ENCODE assay signal across 11 mouse cellular contexts in the genomic region with DNA sequence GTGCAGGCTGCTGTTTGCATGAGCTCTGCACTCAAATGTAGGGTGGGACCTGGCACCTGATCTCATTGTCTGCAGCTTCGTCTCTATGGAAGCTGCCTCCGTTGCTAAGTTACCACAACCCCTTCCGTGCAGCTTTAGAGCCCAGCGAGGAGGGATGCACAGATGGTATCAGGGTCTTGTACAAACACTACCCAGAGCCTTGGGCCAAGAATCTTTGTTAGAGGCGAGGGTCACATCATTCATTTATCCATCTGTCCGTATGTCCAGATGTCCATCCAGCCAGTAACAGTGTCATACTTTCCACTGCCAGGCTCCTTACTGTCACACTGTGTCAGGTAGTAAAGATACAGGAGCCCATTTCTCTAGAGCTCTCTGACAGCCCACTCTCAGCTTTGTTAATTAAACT.
DNase-seq lines count a peak whose midpoint lies in the region; ATAC-seq lines count a peak whose summit lies in the region.
"Had no signal": no experiment of that assay in that cellular context is flagged by ENCODE, and none has a peak within 500 bp of the region (broad histone marks: within the 10 kb centered on the region; RNA-seq: fewer than 3 reads in every experiment).

No protein-coding gene starts in this region.

- WGBS in kidney, embryonic 14.5 days: 32% methylated on average over 6 of the region's 6 CpGs

- no peaks in the 10 kb centered on the region for H3K4me1 ChIP-seq in kidney, embryonic 14.5 days (ENCODE audit: control insufficient read depth, insufficient read depth, low read length)

- H3K4me3 ChIP-seq in kidney, embryonic 14.5 days (ENCODE audit: low read length): no peak overlapping the region
- H3K4me3 ChIP-seq: limb, embryonic 12.5 days; myocyte had no signal

- peak; percentile 82 for DNase-seq in brain, embryonic 18.5 days (ENCODE audit: low read depth, low spot score)
- DNase-seq in layer of hippocampus, postnatal 14 days (ENCODE audit: low spot score in 2 of 2): peak; percentile 55 to 71
- DNase-seq in neural tube, embryonic 10.5 days (ENCODE audit: extremely low spot score, low spot score): peak; percentile 28
- no peak for DNase-seq in Muller cell, postnatal 12 days (ENCODE audit: inconsistent ontology term)
- no peak for DNase-seq in thymus, postnatal 14 days
- DNase-seq in kidney, postnatal 25 days: no peak
- DNase-seq: thymus, adult 18-20 months had no signal

- H3K9me3 ChIP-seq in kidney, embryonic 14.5 days (ENCODE audit: control insufficient read depth, low read length): no peaks in the 10 kb centered on the region
- H3K9me3 ChIP-seq: limb, embryonic 12.5 days had no signal

- ATAC-seq in frontal cortex, adult (ENCODE audit: low TSS enrichment): peak; percentile 62; the same call in 1 of the 2 replicates
- ATAC-seq in kidney, embryonic 14.5 days (ENCODE audit: low FRiP score, low TSS enrichment): no peak

- H3K4me2 ChIP-seq in kidney, embryonic 14.5 days (replicated peaks; ENCODE audit: low read depth, low read length): no peak overlapping the region
- H3K4me2 ChIP-seq: limb, embryonic 12.5 days had no signal

- no peaks in the 10 kb centered on the region for H3K27me3 ChIP-seq in kidney, embryonic 14.5 days (ENCODE audit: control insufficient read depth, insufficient read depth, low read length)

- H3K27ac ChIP-seq in kidney, embryonic 14.5 days (ENCODE audit: low read depth, low read length): no peak overlapping the region
- H3K27ac ChIP-seq: limb, embryonic 12.5 days had no signal

- no peak overlapping the region for H3K9ac ChIP-seq in kidney, embryonic 14.5 days (ENCODE audit: low read depth, low read length)
- H3K9ac ChIP-seq: limb, embryonic 12.5 days had no signal

- no peaks in the 10 kb centered on the region for H3K36me3 ChIP-seq in kidney, embryonic 14.5 days (ENCODE audit: control insufficient read depth, insufficient read depth, low read length)
- H3K36me3 ChIP-seq: limb, embryonic 12.5 days had no signal

Comparison
In these comparisons a context has a peak if more than half of its experiments do, and no peak if none do; other contexts are left out.
1. DNase-seq: peak in brain, embryonic 18.5 days (single experiment), layer of hippocampus, postnatal 14 days (2 of 2) and neural tube, embryonic 10.5 days (single experiment); none in Muller cell, postnatal 12 days (single experiment), thymus, postnatal 14 days (single experiment) and kidney, postnatal 25 days (0 of 2).